Mouse (Mus musculus) natural killer cell, adult 2 months (primary cell): ENCODE measurements around the gene Fcna.

Experiments used
- DNase-seq, 2 experiments: peaks; one replicate each; pipeline ENCODE4 v3.0.0; 2022; ENCODE audit warnings: low spot score in 2 of 2

Gene Fcna

DNA sequence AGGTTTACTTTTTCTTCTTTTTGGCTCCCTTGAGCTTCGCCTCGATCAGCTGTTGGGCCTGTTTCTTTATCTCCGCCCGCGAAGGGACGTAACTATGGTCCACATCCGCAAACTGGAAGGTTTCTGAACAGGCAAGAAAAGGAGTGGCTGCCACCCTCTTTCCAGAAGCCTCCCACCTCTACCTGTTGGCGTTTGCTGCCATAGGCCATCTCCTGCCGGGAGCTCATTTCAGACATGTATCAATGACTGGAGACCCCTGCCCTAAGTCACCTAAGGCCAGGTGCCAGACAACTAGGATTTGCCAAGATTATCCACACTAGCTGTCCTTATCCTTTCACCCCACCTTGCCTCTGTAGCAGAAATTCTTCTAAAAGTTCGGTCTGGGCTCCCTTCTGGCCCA lies 19.2 kb downstream of the Fcna start:
- DNase-seq = no peak

DNA sequence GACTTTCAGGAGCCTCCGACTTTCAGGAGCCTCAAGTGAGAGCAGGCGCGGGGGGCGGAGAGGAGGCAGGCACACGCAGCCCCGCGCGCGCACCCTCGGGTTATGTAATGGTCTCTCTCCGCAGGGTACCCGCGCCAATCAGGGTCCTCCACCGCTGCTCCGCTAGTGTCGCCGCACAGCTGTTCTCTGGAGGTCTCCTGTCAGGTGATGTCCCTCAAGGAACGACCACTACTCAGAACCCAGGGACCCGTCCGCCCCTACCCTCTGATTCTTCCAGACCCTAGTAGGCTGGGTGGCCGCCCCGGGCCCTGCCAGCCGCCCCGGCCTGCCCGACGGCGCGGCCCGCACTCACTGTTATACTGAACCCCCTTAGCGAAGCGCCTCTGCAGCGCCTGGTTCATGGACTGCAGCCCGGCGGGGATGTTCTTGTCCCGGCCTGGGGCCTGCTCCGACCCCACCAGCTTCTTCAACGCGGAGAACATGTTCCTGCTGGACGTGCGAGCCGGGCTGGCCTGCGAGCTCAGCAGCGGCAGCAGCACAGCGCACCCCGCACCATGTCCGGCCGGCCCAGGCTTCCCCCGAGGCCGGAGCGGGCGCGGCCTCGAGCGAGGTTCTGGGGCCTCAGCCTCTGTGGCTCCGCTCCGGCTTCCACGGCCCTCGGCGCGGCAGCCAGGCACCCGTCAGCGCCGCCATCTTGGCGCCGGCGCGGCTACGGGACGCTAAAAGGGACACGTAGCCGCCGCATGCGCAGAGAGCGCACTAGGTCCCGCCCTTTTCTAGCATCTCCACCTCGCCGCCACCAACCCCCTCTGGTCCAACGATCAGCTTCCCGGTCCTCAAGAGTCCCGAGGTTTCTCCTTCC lies 19.8 kb downstream of the Fcna start, which contains the start of gene Rabl6:
Rabl6 (minus strand) TSS at position 761 of the 862 bp plus-strand sequence.
- peak; percentile 80 to 85 for DNase-seq

GRCm38 (mm10) chr2:25602526-25602925 lies 25.3 kb downstream of the Fcna start:
- no peak for DNase-seq

GRCm38 (mm10) chr2:25600037-25600436 lies 27.8 kb downstream of the Fcna start:
- DNase-seq = no peak

DNA sequence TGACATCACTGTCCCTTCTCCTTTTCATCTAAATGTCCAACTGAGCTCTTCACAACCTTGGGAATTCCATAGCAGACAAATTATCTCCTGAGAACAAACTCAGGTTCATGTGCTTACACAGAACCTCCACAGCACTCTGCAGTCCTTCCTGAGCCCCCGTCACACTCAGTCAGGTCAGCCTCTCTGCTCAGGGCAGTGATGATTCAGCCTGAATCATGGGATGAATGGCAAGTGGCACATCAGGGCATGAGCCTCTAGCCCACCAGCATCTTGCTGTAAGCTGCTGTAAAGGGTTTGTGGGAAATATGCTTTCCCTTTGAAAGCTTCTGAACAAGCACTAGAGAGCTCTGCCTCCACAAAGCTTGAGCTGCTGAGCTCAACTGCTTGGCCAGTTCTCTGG lies 29.1 kb downstream of the Fcna start:
- no peak for DNase-seq

GRCm38 (mm10) chr2:25596765-25597510 lies 30.9 kb downstream of the Fcna start:
- no peak for DNase-seq

DNA sequence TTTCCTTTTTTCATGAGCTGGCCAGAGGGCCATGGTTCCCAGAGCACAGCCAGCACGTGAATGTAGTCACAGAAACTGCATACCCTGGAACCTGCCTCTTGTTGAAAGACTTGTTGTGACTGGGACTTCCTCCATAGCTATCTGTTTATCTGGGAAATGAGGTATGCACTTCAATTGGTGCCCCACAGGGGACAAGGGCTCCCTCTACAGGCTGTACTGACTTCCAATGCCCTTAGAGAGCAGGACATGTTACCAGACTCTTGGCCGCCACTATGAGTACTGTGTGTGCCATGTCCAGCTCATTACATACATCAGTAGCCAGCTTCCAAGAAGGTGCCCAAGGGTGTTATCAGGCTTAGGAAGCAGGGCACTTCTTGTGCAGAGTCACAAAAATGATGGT lies 36.0 kb downstream of the Fcna start:
- no peak for DNase-seq

DNA sequence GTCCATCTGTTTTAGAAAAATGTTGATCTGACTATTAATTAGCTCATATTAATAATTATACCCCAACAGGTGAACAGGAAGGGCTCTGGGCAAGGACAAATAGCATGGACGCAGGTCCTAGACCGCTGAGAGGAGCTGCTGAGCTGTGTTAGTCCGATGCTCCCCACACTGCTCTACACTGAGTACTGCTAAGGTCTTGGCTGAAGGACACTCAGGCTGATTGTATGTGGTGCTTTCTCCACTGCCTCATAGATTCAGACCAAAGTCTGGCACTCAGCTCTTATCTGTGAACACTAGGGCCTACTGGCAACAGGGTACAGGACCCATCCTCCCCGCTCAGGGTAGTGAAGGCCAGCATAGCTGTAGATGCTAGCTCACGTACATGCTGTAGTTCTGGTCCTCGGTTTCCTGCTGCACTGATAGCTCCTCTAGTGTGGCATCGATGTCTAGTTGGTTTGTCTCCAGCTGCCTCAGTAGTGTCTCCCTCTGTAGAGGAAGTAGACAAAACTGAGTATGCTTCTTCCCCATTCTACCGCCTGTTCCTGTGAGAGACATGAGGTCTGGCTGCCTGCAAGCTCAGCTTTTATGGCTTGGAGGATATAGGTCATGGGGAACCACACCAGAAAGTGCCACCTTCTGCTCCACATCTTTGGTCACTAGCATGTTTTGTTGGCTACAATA lies 39.5 kb downstream of the Fcna start:
- no peak for DNase-seq

- no peak for DNase-seq
Observed at GRCm38 (mm10) chr2:25587290-25587689, 40.5 kb downstream of the Fcna start.

DNA sequence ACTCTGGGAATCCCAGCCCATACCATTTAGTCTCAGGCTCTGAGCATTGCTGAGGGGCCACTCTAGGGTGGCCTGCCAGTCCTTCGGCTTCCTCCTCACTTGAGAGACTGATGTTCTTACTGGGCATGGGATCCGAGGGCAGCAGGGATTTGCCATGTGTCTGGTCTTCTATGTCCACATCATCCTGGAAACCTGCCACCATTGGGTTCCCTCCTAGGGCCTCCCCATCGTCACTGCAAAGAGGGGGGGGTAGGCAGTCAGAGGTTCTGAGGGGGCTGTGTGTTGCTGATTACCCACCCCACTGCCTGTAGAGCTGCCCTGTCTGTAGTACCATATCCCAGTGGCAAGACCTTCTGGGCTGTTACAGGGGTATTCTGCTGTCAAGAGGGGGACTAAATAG lies 42.2 kb downstream of the Fcna start:
- no peak for DNase-seq

DNA sequence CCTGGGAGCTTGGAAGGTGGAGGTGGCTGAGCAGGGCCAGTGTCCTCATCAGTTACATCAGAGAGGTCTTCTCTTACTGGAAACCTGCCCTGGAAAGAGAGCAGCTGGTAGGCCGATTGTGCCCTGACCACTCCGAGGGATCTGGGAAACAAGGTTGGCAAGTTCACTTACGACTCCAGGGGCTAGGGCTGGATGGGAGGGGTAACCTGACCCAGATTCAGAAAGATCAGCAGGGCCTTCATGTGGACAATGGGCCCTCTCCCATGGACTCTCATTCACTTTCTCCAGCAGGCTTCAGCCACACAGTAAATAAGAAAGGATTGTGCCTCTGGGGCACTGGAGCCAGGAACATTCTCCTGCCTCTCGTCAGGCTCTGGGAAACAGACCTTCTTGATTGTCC lies 43.0 kb downstream of the Fcna start:
- DNase-seq = no peak

DNA sequence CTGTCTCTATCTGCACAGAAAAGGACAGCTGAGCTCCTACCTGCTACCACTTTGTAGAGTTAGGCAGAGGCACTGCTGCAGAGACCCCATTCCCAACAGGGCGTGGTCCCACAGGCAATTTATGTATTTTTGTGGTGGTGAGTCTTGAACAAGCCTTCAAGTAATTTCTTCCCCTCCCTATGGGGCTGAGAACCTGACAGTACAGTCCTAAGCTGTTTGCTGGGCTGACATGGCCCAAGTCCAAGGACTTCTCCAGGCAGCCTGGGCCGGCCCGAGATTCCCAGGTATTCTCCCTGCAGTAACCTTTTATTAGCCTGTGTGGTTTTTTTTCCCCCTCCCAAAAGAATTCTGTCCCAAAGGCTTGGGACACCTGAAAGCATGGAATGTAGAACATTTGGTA lies 43.7 kb downstream of the Fcna start:
- no peak for DNase-seq

DNA sequence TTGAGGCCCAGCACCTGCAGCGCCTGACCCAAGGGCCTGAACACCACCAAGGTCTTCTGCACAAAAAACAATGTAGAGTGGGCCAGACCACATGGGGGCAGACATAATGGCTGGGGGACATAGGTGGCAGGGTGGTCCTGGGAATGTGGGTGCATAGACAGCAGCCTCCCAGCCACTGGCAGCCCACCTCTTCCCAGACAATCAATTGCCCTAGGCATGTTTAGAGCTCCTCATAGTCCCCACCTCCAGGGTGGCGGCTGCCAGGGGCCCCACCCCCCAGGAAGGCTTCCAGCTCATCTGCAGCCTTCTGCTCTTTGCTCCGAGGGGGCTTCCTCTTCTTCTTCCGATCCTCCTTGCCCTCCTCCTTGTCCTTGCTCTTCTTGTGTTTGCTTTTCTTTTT lies 44.3 kb downstream of the Fcna start:
- no peak for DNase-seq

- DNase-seq = no peak
Observed at GRCm38 (mm10) chr2:25583120-25583481, 44.7 kb downstream of the Fcna start.

GRCm38 (mm10) chr2:25582466-25583119 lies 45.2 kb downstream of the Fcna start:
- DNase-seq = no peak

DNA sequence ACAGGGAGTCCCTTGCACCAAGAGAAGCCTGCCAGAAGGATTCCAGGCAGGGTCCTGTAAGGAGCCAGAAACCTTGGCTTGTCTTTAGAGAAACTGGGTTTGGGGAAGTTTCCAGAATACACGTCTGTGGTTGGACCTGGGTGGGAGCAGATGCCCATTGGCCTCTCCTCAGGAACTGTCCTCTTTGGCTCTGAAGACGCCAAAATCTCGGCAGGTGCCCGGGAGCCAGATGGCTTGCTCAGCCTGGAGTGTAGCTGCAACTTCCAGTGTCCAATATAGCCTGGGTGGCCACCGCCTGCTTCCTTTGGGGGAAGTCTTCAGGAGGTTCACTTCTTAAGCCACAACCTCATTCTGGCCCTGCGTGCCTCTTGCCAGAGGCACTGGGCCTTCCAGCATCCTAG lies 45.9 kb downstream of the Fcna start:
- no peak for DNase-seq

DNA sequence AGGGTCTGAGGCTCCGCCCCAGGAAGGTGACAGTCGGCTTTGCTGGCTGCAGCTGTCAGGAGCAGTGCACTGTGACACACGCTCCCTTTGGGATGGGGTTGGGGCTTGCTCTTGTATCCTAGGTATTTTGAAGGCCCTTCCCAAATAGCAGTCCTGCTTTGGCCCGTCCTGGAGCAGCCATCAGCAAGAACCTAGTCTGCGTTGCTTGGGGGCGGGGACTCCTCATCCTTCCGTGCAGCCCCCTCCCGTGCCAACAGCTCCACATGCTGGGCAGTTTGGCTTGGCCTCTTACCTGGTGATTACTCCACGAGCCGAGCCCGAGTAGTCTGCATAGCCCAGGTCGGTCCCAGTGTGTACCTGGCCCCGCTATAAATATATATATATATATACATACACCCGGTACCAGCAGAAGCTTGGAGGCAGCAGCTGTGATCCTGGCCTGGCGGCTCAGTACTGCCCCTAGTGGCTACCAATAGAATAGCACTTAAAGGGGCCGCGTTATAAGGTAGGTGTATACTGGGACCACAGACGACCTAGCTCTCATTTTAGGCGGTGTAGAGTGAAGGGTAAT lies 46.5 kb downstream of the Fcna start, which contains the start of gene Ajm1:
Ajm1 (minus strand) TSS at position 464 of the 571 bp plus-strand sequence.
- peak; percentile 55 to 74 for DNase-seq

GRCm38 (mm10) chr2:25580621-25581101 lies 47.2 kb downstream of the Fcna start:
- DNase-seq = no peak

GRCm38 (mm10) chr2:25579737-25580460 lies 47.9 kb downstream of the Fcna start:
- DNase-seq = peak; percentile 38 to 67
